Mouse (Mus musculus) c-Kit-negative CD71-positive TER-119-positive erythroid progenitor cells, embryonic 14.5 days (primary cell): Measurements from ENCODE around the gene Trip11.
"Not testable (repeated sequence)": the region's sequence is repeated elsewhere in the genome, so short reads cannot be mapped to it uniquely, and the experiment has no call there.

Experiments
- DNase-seq: peaks from one replicate; pipeline ENCODE4 v3.0.0-alpha.2; 2013; ENCODE audit warnings: low read depth, low spot score

The Trip11 gene

GRCm38 (mm10) chr12:101912626-101913490, at the start of gene Trip11:
Trip11 (minus strand) TSS chr12:101913267.
- peak; percentile 76 for DNase-seq

GRCm38 (mm10) chr12:101958960-101959780, 46.1 kb upstream of the Trip11 start:
- DNase-seq = not testable (repeated sequence)

GRCm38 (mm10) chr12:101958556-101958955, 45.5 kb upstream of the Trip11 start:
- no peak for DNase-seq

GRCm38 (mm10) chr12:101957942-101958544, 45.0 kb upstream of the Trip11 start, which contains the start of gene Atxn3:
Atxn3 (minus strand) TSS chr12:101958246.
- peak; percentile 89 for DNase-seq

GRCm38 (mm10) chr12:101957079-101957941, 44.2 kb upstream of the Trip11 start:
- DNase-seq = no peak

- DNase-seq = not testable (repeated sequence)
Observed at GRCm38 (mm10) chr12:101955821-101956220, 42.8 kb upstream of the Trip11 start.

GRCm38 (mm10) chr12:101948801-101949200, 35.7 kb upstream of the Trip11 start:
- DNase-seq = no peak

- DNase-seq = no peak
Observed at GRCm38 (mm10) chr12:101947986-101948385, 34.9 kb upstream of the Trip11 start.

GRCm38 (mm10) chr12:101937572-101937971, 24.5 kb upstream of the Trip11 start:
- no peak for DNase-seq

GRCm38 (mm10) chr12:101935223-101935622, 22.2 kb upstream of the Trip11 start:
- DNase-seq = no peak

- no peak for DNase-seq
Observed at GRCm38 (mm10) chr12:101928423-101928822, 15.4 kb upstream of the Trip11 start.

- no peak for DNase-seq
Observed at GRCm38 (mm10) chr12:101922313-101922712, 9.2 kb upstream of the Trip11 start.

- DNase-seq = no peak
Observed at GRCm38 (mm10) chr12:101919847-101920246, 6.8 kb upstream of the Trip11 start.

GRCm38 (mm10) chr12:101917165-101917564, 4.1 kb upstream of the Trip11 start:
- DNase-seq = no peak

GRCm38 (mm10) chr12:101911346-101911745, 1.7 kb downstream of the Trip11 start:
- no peak for DNase-seq

- no peak for DNase-seq
Observed at GRCm38 (mm10) chr12:101910360-101910759, 2.7 kb downstream of the Trip11 start.

GRCm38 (mm10) chr12:101905817-101906216, 7.2 kb downstream of the Trip11 start:
- DNase-seq = no peak

GRCm38 (mm10) chr12:101904906-101905305, 8.2 kb downstream of the Trip11 start:
- no peak for DNase-seq

GRCm38 (mm10) chr12:101904170-101904569, 8.9 kb downstream of the Trip11 start:
- no peak for DNase-seq

GRCm38 (mm10) chr12:101899671-101900245, 13.3 kb downstream of the Trip11 start:
- no peak for DNase-seq

GRCm38 (mm10) chr12:101898966-101899365, 14.1 kb downstream of the Trip11 start:
- no peak for DNase-seq
